Mouse (Mus musculus): ENCODE results near the gene Tmem62. TPM values are rescaled to one million over a fixed set of nuclear protein-coding genes. Genes with fewer than 3 reads are reported as not detected.
"Not testable (repeated sequence)": the region's sequence is repeated elsewhere in the genome, so short reads cannot be mapped to it uniquely, and the experiment has no call there.

Gene Tmem62
- polyA plus RNA-seq, 1 experiment from 2014 or later, result 5.5 TPM

DNA sequence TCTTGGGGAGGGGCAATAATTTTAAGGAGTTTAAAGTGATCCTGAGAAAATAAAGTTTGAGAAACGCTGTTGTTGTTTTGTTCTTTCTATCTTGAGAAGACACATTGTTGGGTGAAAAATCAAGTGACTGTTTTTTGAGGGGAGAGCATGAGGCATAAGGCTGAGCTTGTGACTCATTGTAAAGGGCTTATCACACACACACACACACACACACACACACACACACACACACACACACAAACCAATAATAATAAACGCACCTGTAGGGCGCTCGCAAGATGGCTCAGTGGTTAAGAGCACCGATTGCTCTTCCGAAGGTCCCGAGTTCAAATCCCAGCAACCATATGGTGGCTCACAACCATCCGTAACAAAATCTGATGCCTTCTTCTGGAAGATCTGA is 4.6 kb upstream of the Tmem62 start:
- not testable (repeated sequence) for H3K4me2 ChIP-seq (replicated peaks); H3K27ac ChIP-seq; H3K9me3 ChIP-seq; H3K4me3 ChIP-seq (replicated peaks); ATAC-seq; H3K4me1 ChIP-seq (replicated peaks); H3K36me3 ChIP-seq; H3K27me3 ChIP-seq (replicated peaks); H3K9ac ChIP-seq
- WGBS, result 98% methylated on average over 8 of the region's 8 CpGs

DNA sequence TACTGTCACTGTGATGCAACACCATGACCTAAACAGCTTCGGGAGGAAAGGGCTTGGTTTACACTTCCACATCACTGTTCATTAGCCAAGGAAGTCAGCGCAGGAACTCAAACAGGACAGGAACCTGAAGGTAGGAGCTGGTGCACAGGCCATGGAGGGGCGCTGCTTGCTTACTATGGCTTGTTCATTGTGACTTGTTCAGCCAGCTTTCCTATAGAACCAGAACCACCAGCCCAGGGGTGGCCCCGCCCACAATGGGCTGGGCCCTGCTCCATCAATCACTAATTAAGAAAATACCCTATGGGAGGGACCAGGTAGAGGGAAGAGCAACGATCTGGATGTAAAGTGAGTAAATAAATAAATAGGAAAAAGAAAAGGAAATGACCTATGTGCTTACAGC is 3.9 kb upstream of the Tmem62 start:
- H3K36me3 ChIP-seq, result no peaks in the 10 kb centered on the region
- 19% methylated on average over 5 of the region's 5 CpGs for WGBS
- peak overlapping the region; percentile 20 for H3K4me2 ChIP-seq (replicated peaks)
- no peak overlapping the region for H3K27ac ChIP-seq
- H3K4me1 ChIP-seq (replicated peaks), result 0 out of 2 replicates have a peak, but pooled peaks cover 6% of the 10 kb centered on the region
- no peaks in the 10 kb centered on the region for H3K27me3 ChIP-seq (replicated peaks)
- no peak overlapping the region for H3K9ac ChIP-seq
- no peak for ATAC-seq
- no peaks in the 10 kb centered on the region for H3K9me3 ChIP-seq
- no peak overlapping the region for H3K4me3 ChIP-seq (replicated peaks)

- ATAC-seq, result no peak
- H3K4me2 ChIP-seq (replicated peaks), result no peak overlapping the region
- H3K4me1 ChIP-seq (replicated peaks), result 0 out of 2 replicates have a peak, but pooled peaks cover 2% of the 10 kb centered on the region
- no peak overlapping the region for H3K9ac ChIP-seq
- no peak overlapping the region for H3K27ac ChIP-seq
- WGBS, result 57% methylated on average over 4 of the region's 4 CpGs
- H3K36me3 ChIP-seq, result no peaks in the 10 kb centered on the region
- H3K4me3 ChIP-seq (replicated peaks), result no peak overlapping the region
- no peaks in the 10 kb centered on the region for H3K27me3 ChIP-seq (replicated peaks)
- no peaks in the 10 kb centered on the region for H3K9me3 ChIP-seq
These were observed 509 bp upstream of the Tmem62 start for GRCm38 (mm10) chr2:120976308-120976707.

- ATAC-seq, result no peak
- no peaks in the 10 kb centered on the region for H3K9me3 ChIP-seq
- 75% methylated on average over 8 of the region's 8 CpGs for WGBS
- H3K27ac ChIP-seq, result no peak overlapping the region
- H3K4me3 ChIP-seq (replicated peaks), result peak overlapping the region; percentile 76
- no peaks in the 10 kb centered on the region for H3K27me3 ChIP-seq (replicated peaks)
- H3K4me1 ChIP-seq (replicated peaks), result 0 out of 2 replicates have a peak, but pooled peaks cover 2% of the 10 kb centered on the region
- H3K36me3 ChIP-seq, result no peaks in the 10 kb centered on the region
- H3K4me2 ChIP-seq (replicated peaks), result peak overlapping the region; percentile 90
- no peak overlapping the region for H3K9ac ChIP-seq
These were observed 1.3 kb downstream of the Tmem62 start for GRCm38 (mm10) chr2:120977926-120978692.

DNA sequence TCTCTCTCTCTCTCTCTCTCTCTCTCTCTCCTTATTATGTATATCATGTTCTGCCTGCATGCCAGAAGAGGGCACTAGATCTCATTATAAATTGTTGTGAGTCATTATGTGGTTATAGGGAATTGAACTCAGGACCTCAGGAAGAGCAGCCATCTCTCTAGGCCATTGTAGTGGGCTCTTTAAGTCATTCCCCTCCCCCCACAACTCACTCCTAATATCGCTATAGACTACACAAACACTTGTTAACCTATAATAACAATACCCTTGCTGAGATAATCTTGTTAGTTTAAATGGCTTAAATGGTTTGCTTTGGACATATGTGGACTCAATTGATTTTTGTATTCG is 1.8 kb downstream of the Tmem62 start:
- H3K9me3 ChIP-seq, result no peaks in the 10 kb centered on the region
- no peak overlapping the region for H3K4me3 ChIP-seq (replicated peaks)
- no peaks in the 10 kb centered on the region for H3K27me3 ChIP-seq (replicated peaks)
- 56% methylated on average over 2 of the region's 2 CpGs for WGBS
- no peak for ATAC-seq
- no peaks in the 10 kb centered on the region for H3K36me3 ChIP-seq
- H3K9ac ChIP-seq, result no peak overlapping the region
- H3K4me2 ChIP-seq (replicated peaks), result no peak overlapping the region
- H3K4me1 ChIP-seq (replicated peaks), result 0 out of 2 replicates have a peak, but pooled peaks cover 2% of the 10 kb centered on the region
- no peak overlapping the region for H3K27ac ChIP-seq

- no peaks in the 10 kb centered on the region for H3K36me3 ChIP-seq
These were observed 3.0 kb downstream of the Tmem62 start for GRCm38 (mm10) chr2:120979819-120980218.

GRCm38 (mm10) chr2:120980861-120981260 is 4.0 kb downstream of the Tmem62 start:
- no peaks in the 10 kb centered on the region for H3K9me3 ChIP-seq
- H3K36me3 ChIP-seq, result no peaks in the 10 kb centered on the region
- no peak overlapping the region for H3K4me2 ChIP-seq (replicated peaks)
- ATAC-seq, result no peak
- no peak overlapping the region for H3K4me3 ChIP-seq (replicated peaks)
- H3K27ac ChIP-seq, result no peak overlapping the region
- no peaks in the 10 kb centered on the region for H3K27me3 ChIP-seq (replicated peaks)
- 49% methylated on average over 2 of the region's 2 CpGs for WGBS
- H3K4me1 ChIP-seq (replicated peaks), result 0 out of 2 replicates have a peak, but pooled peaks cover 2% of the 10 kb centered on the region
- H3K9ac ChIP-seq, result no peak overlapping the region

More at GRCm38 (mm10) chr2:120979819-120980218, 3.0 kb downstream of the Tmem62 start:
- H3K4me2 ChIP-seq (replicated peaks), result no peak overlapping the region
- H3K9me3 ChIP-seq, result no peaks in the 10 kb centered on the region
- H3K27me3 ChIP-seq (replicated peaks), result no peaks in the 10 kb centered on the region
- no peak overlapping the region for H3K4me3 ChIP-seq (replicated peaks)
- 82% methylated on average over 1 of the region's 1 CpGs for WGBS
- H3K9ac ChIP-seq, result no peak overlapping the region
- no peak for ATAC-seq
- H3K4me1 ChIP-seq (replicated peaks), result 0 out of 2 replicates have a peak, but pooled peaks cover 2% of the 10 kb centered on the region
- H3K27ac ChIP-seq, result no peak overlapping the region

DNA sequence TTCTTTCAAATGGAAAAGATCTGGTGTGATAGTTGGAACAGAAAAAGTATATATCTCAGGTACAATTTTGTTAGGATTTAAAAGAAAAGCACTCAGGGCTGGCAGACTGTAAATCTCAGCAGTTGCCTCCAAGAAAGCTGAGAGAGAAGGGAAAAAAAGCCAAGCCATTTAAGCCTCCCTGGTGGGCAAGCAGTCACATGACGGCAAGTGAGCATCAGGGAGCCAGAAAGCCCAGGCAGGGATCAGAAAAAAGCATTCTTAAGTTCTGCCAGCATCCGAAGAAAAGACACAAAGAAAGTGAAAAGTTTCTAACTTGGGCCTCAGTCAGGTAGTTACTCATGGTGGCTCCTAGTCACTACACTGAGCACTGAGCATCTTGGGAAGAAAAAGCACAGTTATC is 6.8 kb downstream of the Tmem62 start:
- Histone ChIP-seq H3K4me1 (replicated peaks) (no peaks in the 10 kb centered on the region), H3K9ac (no peak overlapping the region), H3K9me3 (no peaks in the 10 kb centered on the region), H3K4me3 (replicated peaks) (no peak overlapping the region), H3K27me3 (replicated peaks) (no peaks in the 10 kb centered on the region), H3K27ac (no peak overlapping the region), H3K4me2 (replicated peaks) (no peak overlapping the region), H3K36me3 (no peaks in the 10 kb centered on the region)
- ATAC-seq, result no peak
- 42% methylated on average over 2 of the region's 2 CpGs for WGBS

DNA sequence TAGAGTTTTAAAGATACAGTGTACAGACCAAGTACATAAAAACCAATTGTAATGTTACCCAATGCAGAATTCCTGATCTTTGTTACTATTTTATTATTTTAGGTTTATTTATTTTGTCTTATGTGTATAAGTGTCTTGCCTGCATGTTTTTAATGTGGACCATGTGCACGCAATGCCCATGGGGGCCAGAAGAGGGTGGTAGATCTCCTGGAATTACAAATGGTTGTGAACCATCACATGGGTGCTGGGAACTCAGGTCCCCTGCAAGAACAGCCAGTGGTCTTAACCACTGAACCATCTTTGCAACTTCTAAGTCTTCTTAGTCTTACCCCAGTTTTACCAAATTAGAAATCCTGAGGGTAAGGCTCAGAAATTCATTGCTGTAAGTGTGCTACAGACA is 8.4 kb downstream of the Tmem62 start:
- ATAC-seq, result no peak
- H3K27me3 ChIP-seq (replicated peaks), result no peaks in the 10 kb centered on the region
- 78% methylated on average over 1 of the region's 1 CpGs for WGBS
- no peaks in the 10 kb centered on the region for H3K4me1 ChIP-seq (replicated peaks)
- no peaks in the 10 kb centered on the region for H3K36me3 ChIP-seq
- H3K4me2 ChIP-seq (replicated peaks), result no peak overlapping the region
- no peak overlapping the region for H3K27ac ChIP-seq
- no peak overlapping the region for H3K9ac ChIP-seq
- no peak overlapping the region for H3K4me3 ChIP-seq (replicated peaks)
- no peaks in the 10 kb centered on the region for H3K9me3 ChIP-seq

DNA sequence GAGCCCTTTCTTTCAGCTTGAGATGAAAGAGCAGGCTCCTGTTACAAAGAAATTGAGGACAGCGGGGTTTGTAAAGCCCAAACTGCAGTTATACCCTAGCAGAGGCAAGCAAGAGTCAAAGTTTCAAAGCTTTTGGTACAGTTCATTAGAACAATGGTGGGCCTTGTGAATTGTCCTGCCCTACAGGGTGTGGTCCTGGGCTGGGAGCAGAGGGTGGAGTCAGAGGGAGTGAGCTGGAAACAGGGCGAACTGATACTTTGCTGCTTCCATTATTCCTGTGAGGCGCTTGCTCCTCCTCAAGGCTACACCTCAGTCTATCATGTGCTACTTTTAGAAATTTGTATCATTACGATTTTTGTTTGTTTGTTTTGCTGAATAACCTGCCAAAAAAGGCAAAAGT is 14.4 kb downstream of the Tmem62 start:
- Histone ChIP-seq H3K4me1 (replicated peaks) (no peaks in the 10 kb centered on the region), H3K9me3 (no peaks in the 10 kb centered on the region), H3K4me3 (replicated peaks) (no peak overlapping the region), H3K9ac (no peak overlapping the region), H3K4me2 (replicated peaks) (no peak overlapping the region), H3K36me3 (no peaks in the 10 kb centered on the region), H3K27me3 (replicated peaks) (no peaks in the 10 kb centered on the region), H3K27ac (no peak overlapping the region)
- no peak for ATAC-seq
- 73% methylated on average over 4 of the region's 4 CpGs for WGBS

- not testable (repeated sequence) for H3K27ac ChIP-seq; H3K4me3 ChIP-seq (replicated peaks); H3K9me3 ChIP-seq; H3K36me3 ChIP-seq; H3K27me3 ChIP-seq (replicated peaks); ATAC-seq; H3K4me2 ChIP-seq (replicated peaks); H3K4me1 ChIP-seq (replicated peaks); H3K9ac ChIP-seq
- 85% methylated on average over 1 of the region's 1 CpGs for WGBS
These were observed 19.8 kb downstream of the Tmem62 start for GRCm38 (mm10) chr2:120996607-120997006.

DNA sequence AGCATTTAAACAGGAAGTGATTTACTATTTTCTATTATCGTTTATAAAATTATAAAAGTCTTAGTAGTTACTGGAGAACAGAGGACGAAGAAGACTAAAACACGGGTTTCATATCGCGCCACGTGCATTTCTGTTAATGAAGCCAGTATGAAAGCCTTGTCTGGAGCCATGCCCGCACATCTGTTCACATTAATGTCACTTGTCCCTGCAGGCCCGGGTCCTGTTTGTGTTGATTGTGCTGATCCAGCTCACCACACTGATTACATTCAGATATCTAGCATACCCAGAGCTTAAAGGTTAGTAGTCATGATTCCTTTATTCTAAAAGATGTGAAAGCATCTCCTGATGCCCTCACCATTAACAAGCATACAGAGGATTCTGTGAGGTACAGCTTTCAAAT is 22.0 kb downstream of the Tmem62 start:
- WGBS, result 84% methylated on average over 8 of the region's 8 CpGs
- Histone ChIP-seq H3K9ac (no peak overlapping the region), H3K27me3 (replicated peaks) (no peaks in the 10 kb centered on the region), H3K9me3 (no peaks in the 10 kb centered on the region), H3K4me1 (replicated peaks) (no peaks in the 10 kb centered on the region), H3K27ac (no peak overlapping the region), H3K4me2 (replicated peaks) (no peak overlapping the region), H3K4me3 (replicated peaks) (no peak overlapping the region), H3K36me3 (no peaks in the 10 kb centered on the region)
- ATAC-seq, result no peak

- ATAC-seq, result no peak
- 72% methylated on average over 2 of the region's 2 CpGs for WGBS
These were observed 26.8 kb downstream of the Tmem62 start for GRCm38 (mm10) chr2:121003586-121003985.

More at GRCm38 (mm10) chr2:121003586-121003985, 26.8 kb downstream of the Tmem62 start:
- no peak overlapping the region for H3K9ac ChIP-seq
- H3K36me3 ChIP-seq, result no peaks in the 10 kb centered on the region
- H3K4me1 ChIP-seq (replicated peaks), result no peaks in the 10 kb centered on the region
- H3K4me2 ChIP-seq (replicated peaks), result no peak overlapping the region
- H3K27ac ChIP-seq, result no peak overlapping the region
- H3K4me3 ChIP-seq (replicated peaks), result no peak overlapping the region
- H3K27me3 ChIP-seq (replicated peaks), result no peaks in the 10 kb centered on the region
- no peaks in the 10 kb centered on the region for H3K9me3 ChIP-seq
